Mouse (Mus musculus): ENCODE measurements around the gene Gm14288.
"Not testable (repeated sequence)": the region's sequence is repeated elsewhere in the genome, so short reads cannot be mapped to it uniquely, and the experiment has no call there.

Gene Gm14288

GRCm38 (mm10) chr2:175800993-175801392 lies at the start of gene Gm14288:
Gm14288 (minus strand) TSS chr2:175801093.
- not testable (repeated sequence) for DNase-seq

- not testable (repeated sequence) for DNase-seq
Observed at GRCm38 (mm10) chr2:175741237-175741636, 59.7 kb downstream of the Gm14288 start, which contains the start of gene Gm2007. Gm2007 (plus strand) TSS chr2:175741537.

All from kidney, adult 8-10 months (tissue).